Mouse (Mus musculus) stomach, postnatal 0 days (tissue): ENCODE measurements around the gene Cdk5rap2.

Experiments used
- CTCF ChIP-seq: IDR thresholded peaks from 2 replicates; pipeline ENCODE4 v1.5.1; 2016; ENCODE audit warnings: antibody characterized with exemption, low read depth, mild to moderate bottlenecking, moderate library complexity
- EP300 ChIP-seq: optimal IDR thresholded peaks from 2 replicates; pipeline ENCODE3; 2016; ENCODE audit warnings: antibody characterized with exemption

GRCm38 (mm10) chr4:70259726-70260418, 150.4 kb downstream of the Cdk5rap2 start:
- TF ChIP-seq CTCF (peak; percentile 52), EP300 (no peak)
